Mouse (Mus musculus) limb, embryonic 14.5 days (tissue): ENCODE data around the gene Traf4. TPM values are rescaled to one million over a fixed set of nuclear protein-coding genes. Genes with fewer than 3 reads are reported as not detected.

ENCODE experiments used
- ATAC-seq: fragments of 200-750 bp; cut with Nextera tagmentation; 2 replicates; pipeline ENCODE4 v1.8.0; 2017; ENCODE audit warnings: low read depth, moderate number of reproducible peaks, moderate TSS enrichment; ENCODE audit not compliant: low FRiP score
- DNase-seq: peaks from one replicate; pipeline ENCODE4 v3.0.0-alpha.2; 2015; ENCODE audit warnings: low spot score
- H3K27ac ChIP-seq: fragments of 300-500 bp; sonication (generic); replicated peaks from 2 replicates; pipeline ENCODE4 v1.5.1; 2014; ENCODE audit warnings: low read depth, mild to moderate bottlenecking, low read length, moderate library complexity, mixed read lengths
- H3K27me3 ChIP-seq: fragments of 300-500 bp; sonication (generic); 2 replicates; pipeline ENCODE4 v1.6.1; 2014; ENCODE audit warnings: low read length, mixed read lengths; ENCODE audit not compliant: control insufficient read depth, insufficient read depth
- H3K36me3 ChIP-seq: fragments of 300-500 bp; sonication (generic); 2 replicates; pipeline ENCODE4 v1.6.1; 2014; ENCODE audit warnings: mild to moderate bottlenecking, low read length, moderate library complexity, mixed read lengths; ENCODE audit not compliant: control insufficient read depth, insufficient read depth
- H3K4me1 ChIP-seq: fragments of 300-500 bp; sonication (generic); 2 replicates; pipeline ENCODE4 v1.6.1; 2014; ENCODE audit warnings: antibody characterized with exemption, low read length, mixed read lengths; ENCODE audit not compliant: control insufficient read depth, insufficient read depth
- H3K4me2 ChIP-seq: fragments of 300-500 bp; sonication (generic); replicated peaks from 2 replicates; pipeline ENCODE4 v1.6.1; 2014; ENCODE audit warnings: low read depth, mild to moderate bottlenecking, low read length, moderate library complexity; ENCODE audit not compliant: severe bottlenecking
- H3K4me3 ChIP-seq: fragments of 300-500 bp; sonication (generic); replicated peaks from 2 replicates; pipeline ENCODE4 v1.5.1; 2014; ENCODE audit warnings: low read length
- H3K9ac ChIP-seq: fragments of 300-500 bp; sonication (generic); 2 replicates; pipeline ENCODE4 v1.6.1; 2014; ENCODE audit warnings: mild to moderate bottlenecking, low read depth, low read length, moderate library complexity; ENCODE audit not compliant: severe bottlenecking
- H3K9me3 ChIP-seq: fragments of 300-500 bp; sonication (generic); 2 replicates; pipeline ENCODE4 v1.6.1; 2016; ENCODE audit warnings: low read length; ENCODE audit not compliant: control insufficient read depth
- POLR2A ChIP-seq: fragments of 200-500 bp; IDR thresholded peaks from 2 replicates; pipeline ENCODE4 v1.8.0; 2012; ENCODE audit warnings: inconsistent platforms, mild to moderate bottlenecking, moderate library complexity, borderline replicate concordance; ENCODE audit not compliant: insufficient read depth, insufficient read length; ENCODE audit errors: extremely low read depth
- WGBS: fragments of 180-500 bp; shearing (Covaris S2); extraction: QIAGEN DNeasy Blood & Tissue Kit; methylation state at CpG from one replicate; pipeline ENCODE4 v1.1.7; 2014; 5-methylcytosine and 5-hydroxymethylcytosine counted together
- polyA plus RNA-seq, 2 experiments: library from polyadenylated mRNA; depleted of rRNA in 1 of 2; stranded (reverse) in 1 of 2; unstranded in 1 of 2; fragments of >200 nt; fragmentation: Nextera tagmentation in 1 of 2; extraction: Ambion mirVana in 1 of 2; gene quantifications; 2 replicates each; pipeline versions ENCODE4 v1.2.1 to v1.2.3; 2012 to 2014

The Traf4 gene
- polyA plus RNA-seq, 2 experiments = 59.0 to 159 TPM

DNA sequence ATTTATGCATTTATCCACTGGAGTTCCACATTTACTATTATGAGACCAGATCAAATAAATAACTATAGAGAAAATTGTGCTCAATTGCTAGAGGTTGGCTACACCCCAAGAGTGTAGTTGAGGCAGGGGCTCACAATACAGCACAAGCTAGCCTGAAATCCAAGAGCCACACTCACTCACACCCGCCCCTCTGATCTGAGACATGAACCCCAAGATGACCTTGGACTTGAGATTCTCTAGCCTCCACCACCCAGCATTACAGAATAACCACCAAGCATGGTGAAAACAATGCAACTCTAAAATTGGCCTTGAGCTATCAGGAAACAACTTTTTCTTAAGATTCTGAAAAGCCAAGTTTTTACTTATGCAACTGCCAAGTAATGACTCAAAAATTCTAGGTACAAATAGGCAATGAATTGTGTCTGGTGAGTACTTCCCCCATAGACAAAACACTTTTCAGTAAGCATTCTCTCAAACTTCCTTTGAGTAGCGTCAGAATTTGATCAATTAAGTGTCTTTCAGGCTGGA lies 16.5 kb upstream of the Traf4 start:
- H3K9me3 ChIP-seq = no peaks in the 10 kb centered on the region
- peak overlapping the region; percentile 75 for H3K4me2 ChIP-seq
- H3K27ac ChIP-seq = no peak overlapping the region
- H3K4me3 ChIP-seq = peak overlapping the region; percentile 83
- H3K9ac ChIP-seq = peak overlapping the region; percentile 87
- TF ChIP-seq POLR2A = no peak
- ATAC-seq = no peak
- DNase-seq = no peak
- WGBS = 48% methylated on average over 2 of the region's 2 CpGs
- H3K4me1 ChIP-seq = peaks cover 34% of the 10 kb centered on the region
- H3K27me3 ChIP-seq = no peaks in the 10 kb centered on the region
- H3K36me3 ChIP-seq = peaks cover 31% of the 10 kb centered on the region

DNA sequence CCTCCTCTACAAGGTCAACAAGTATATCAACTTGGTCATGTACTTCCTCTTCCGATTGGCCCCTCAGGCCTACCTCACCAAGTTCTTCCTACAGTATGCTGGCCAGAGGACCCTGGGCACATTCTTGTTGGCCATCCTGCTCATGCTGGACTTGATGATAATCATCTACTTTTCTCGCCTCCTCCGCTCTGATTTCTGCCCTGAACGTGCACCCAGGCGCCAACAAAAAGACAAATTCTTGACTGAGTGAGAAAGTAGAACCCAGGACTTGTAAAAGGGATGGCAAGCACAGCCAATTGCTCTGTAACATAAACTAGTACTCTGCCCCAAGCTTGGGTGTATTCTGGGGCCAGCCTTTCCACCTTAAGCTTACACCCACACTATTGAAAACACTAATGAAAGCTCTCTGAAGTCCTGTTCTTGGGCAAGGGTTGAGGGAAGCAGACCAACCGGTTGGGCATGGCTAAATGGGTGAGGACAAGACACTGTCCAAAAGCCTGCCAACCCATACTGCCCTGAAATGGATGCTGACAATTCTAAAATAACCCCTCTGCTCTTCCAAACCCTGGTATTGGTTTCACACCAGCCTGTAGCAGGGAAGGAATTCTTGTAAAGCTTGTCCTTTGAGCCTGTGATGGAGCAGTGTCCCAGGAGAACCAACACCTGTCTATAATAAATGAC lies 14.8 kb upstream of the Traf4 start:
- Histone ChIP-seq H3K36me3 (peaks cover 31% of the 10 kb centered on the region), H3K4me3 (no peak overlapping the region), H3K4me2 (no peak overlapping the region), H3K9ac (no peak overlapping the region), H3K9me3 (no peaks in the 10 kb centered on the region), H3K27me3 (no peaks in the 10 kb centered on the region), H3K27ac (no peak overlapping the region), H3K4me1 (peaks cover 39% of the 10 kb centered on the region)
- WGBS = 76% methylated on average over 6 of the region's 6 CpGs
- TF ChIP-seq POLR2A = no peak
- DNase-seq (no peak), ATAC-seq (no peak)

DNA sequence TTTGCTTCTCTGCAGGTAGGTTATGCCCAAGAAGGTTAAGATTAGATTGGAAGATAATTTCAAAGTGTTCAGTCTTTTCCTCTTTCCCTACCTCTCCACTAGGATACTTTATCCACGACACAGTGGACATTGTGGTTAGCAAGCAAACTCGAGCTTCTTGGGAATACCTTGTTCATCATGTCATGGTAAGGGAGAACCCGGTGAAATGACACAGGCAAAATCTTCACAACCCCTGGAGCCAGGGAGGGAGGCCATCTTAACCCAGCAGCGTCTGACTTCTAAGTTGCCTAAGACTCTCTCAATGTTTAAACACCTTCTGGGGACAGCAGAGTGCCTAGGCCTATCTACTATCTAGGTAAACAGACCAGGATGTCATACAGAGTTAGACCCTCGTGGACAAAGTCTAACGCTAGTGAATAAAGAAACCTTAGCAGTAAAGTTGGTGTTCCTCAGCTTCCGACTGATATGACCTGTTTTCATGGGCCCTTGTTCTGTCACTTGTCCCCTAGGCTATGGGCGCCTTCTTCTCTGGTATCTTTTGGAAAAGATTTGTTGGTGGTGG lies 14.1 kb upstream of the Traf4 start:
- no peaks in the 10 kb centered on the region for H3K9me3 ChIP-seq
- no peak for TF ChIP-seq POLR2A
- DNase-seq (no peak), ATAC-seq (no peak)
- H3K36me3 ChIP-seq = peaks cover 31% of the 10 kb centered on the region
- peaks cover 39% of the 10 kb centered on the region for H3K4me1 ChIP-seq
- H3K4me2 ChIP-seq = peak overlapping the region; percentile 97
- WGBS = 27% methylated on average over 8 of the region's 8 CpGs
- H3K9ac ChIP-seq = no peak overlapping the region; the same call in 1 of the 2 replicates
- H3K27me3 ChIP-seq = no peaks in the 10 kb centered on the region
- H3K27ac ChIP-seq = peak overlapping the region; percentile 94
- H3K4me3 ChIP-seq = peak overlapping the region; percentile 46

DNA sequence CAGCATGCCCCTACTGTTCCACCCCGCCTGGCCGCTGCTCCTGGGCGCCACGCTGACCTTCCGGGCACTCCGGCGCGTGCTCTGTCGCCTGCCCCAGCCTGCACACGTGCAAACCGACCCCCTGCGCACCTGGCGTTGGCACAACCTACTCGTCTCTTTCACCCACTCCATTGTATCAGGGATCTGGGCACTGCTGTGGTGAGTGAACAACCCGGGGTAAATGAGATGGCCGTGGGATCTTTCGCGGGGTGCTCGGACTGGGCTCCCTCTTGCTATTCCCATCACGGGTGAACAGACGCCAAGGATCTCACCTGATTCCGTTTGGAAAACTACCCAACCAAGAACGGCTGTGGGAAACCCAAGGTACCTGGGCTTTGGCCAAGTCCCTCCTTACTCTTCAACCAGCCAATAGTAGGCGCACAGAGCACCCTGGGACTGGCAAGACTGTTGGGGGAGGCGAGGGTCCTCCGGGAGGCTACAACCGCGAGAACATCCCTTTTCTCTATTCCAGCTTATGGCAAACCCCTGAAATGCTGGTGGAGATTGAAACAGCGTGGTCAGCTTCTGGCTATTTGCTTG lies 13.6 kb upstream of the Traf4 start:
- H3K9ac ChIP-seq = peak overlapping the region; percentile 72
- TF ChIP-seq POLR2A = peak; percentile 25; the same call in 1 of the 2 replicates
- no peaks in the 10 kb centered on the region for H3K27me3 ChIP-seq
- WGBS = 1% methylated on average over 26 of the region's 29 CpGs
- H3K4me1 ChIP-seq = peaks cover 38% of the 10 kb centered on the region
- peaks cover 31% of the 10 kb centered on the region for H3K36me3 ChIP-seq
- peak overlapping the region; percentile 94 for H3K27ac ChIP-seq
- DNase-seq = peak; percentile 85
- peak overlapping the region; percentile 46 for H3K4me3 ChIP-seq
- ATAC-seq = no peak; the same call in 1 of the 2 replicates
- H3K9me3 ChIP-seq = no peaks in the 10 kb centered on the region
- peak overlapping the region; percentile 97 for H3K4me2 ChIP-seq
